Mouse (Mus musculus) lung, adult 2 months (tissue): ENCODE data around the gene Hand1. TPM values are rescaled to one million over a fixed set of nuclear protein-coding genes. Genes with fewer than 3 reads are reported as not detected.
A peak's percentile ranks its signal among the peaks of the same experiment; 100 is the strongest.
"Not testable (repeated sequence)": the region's sequence is repeated elsewhere in the genome, so short reads cannot be mapped to it uniquely, and the experiment has no call there.

Experiments
- DNase-seq: peaks from one replicate; pipeline ENCODE4 v3.0.0; 2022
- H3K4me1 ChIP-seq: fragments of 200-500 bp; 2 replicates; pipeline ENCODE4 v1.6.1; 2011; ENCODE audit warnings: low read length; ENCODE audit not compliant: control insufficient read depth, insufficient read depth
- H3K4me3 ChIP-seq: fragments of 200-500 bp; replicated peaks from 2 replicates; pipeline ENCODE3; 2011; ENCODE audit warnings: low read depth, mild to moderate bottlenecking, control low read depth, low read length; ENCODE audit errors: extremely low read depth
- CTCF ChIP-seq: fragments of 200-500 bp; IDR thresholded peaks from 2 replicates; pipeline ENCODE4 v1.5.1; 2011; ENCODE audit warnings: mild to moderate bottlenecking, low read length, control low read depth; ENCODE audit not compliant: insufficient read depth
- POLR2A ChIP-seq: fragments of 200-500 bp; IDR thresholded peaks from 2 replicates; pipeline ENCODE4 v1.6.1; 2011; ENCODE audit warnings: low read depth, mild to moderate bottlenecking, control low read depth, low read length, borderline replicate concordance; ENCODE audit errors: extremely low read depth
- WGBS: fragments of 180-500 bp; shearing (Covaris S2); methylation state at CpG from one replicate; pipeline ENCODE4 v1.1.7; 2018; 5-methylcytosine and 5-hydroxymethylcytosine counted together
- polyA plus RNA-seq: library from polyadenylated mRNA; depleted of rRNA; stranded (reverse); fragments of >200 nt; gene quantifications from 2 replicates; pipeline ENCODE4 v1.2.3, GENCODE M21; 2012

The Hand1 gene
- polyA plus RNA-seq, 1 experiment: not detected

- no peak for DNase-seq
- Histone ChIP-seq H3K4me3 (no peak overlapping the region), H3K4me1 (peaks cover 7% of the 10 kb centered on the region)
- TF ChIP-seq CTCF (no peak), POLR2A (no peak)
- 2% methylated on average over 41 of the region's 41 CpGs for WGBS
These were observed 5.3 kb downstream of the Hand1 start for GRCm38 (mm10) chr11:57827048-57827914.

DNA sequence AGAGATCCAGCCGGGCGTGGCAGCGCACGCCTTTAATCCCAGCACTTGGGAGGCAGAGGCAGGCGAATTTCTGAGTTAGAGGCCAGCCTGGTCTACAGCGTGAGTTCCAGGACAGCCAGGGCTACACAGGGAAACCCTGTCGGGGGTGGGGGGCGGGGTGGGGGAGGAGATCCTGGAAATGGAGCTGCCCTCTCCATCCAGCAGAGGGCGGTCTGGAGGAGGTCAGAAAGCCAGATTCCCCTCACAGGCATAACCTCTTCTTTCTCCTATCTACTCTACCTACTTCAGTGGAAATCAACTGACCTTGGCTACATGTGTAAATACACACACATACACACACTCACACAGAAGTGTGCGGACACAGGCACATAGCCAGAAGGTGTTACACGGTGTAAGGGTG, 7.4 kb downstream of the Hand1 start:
- not testable (repeated sequence) for DNase-seq, H3K4me1 ChIP-seq, H3K4me3 ChIP-seq
- WGBS: 43% methylated on average over 11 of the region's 11 CpGs
- TF ChIP-seq CTCF: peak; percentile 6; the same call in 1 of the 2 replicates

GRCm38 (mm10) chr11:57823714-57824113, 8.9 kb downstream of the Hand1 start:
- Histone ChIP-seq H3K4me1 (peaks cover 4% of the 10 kb centered on the region), H3K4me3 (no peak overlapping the region)
- TF ChIP-seq CTCF (no peak), POLR2A (no peak)
- no peak for DNase-seq
- WGBS: 75% methylated on average over 7 of the region's 7 CpGs

- not testable (repeated sequence) for DNase-seq, H3K4me1 ChIP-seq, H3K4me3 ChIP-seq
- WGBS: 97% methylated on average over 2 of the region's 2 CpGs
These were observed 9.5 kb downstream of the Hand1 start for GRCm38 (mm10) chr11:57823159-57823558.

GRCm38 (mm10) chr11:57819999-57820581, 12.5 kb downstream of the Hand1 start:
- TF ChIP-seq POLR2A (no peak), CTCF (peak; percentile 66)
- peak; percentile 75 for DNase-seq
- H3K4me3 ChIP-seq: no peak overlapping the region
- no peaks in the 10 kb centered on the region for H3K4me1 ChIP-seq
- 26% methylated on average over 9 of the region's 9 CpGs for WGBS

GRCm38 (mm10) chr11:57818189-57818588, 14.4 kb downstream of the Hand1 start:
- TF ChIP-seq CTCF (no peak), POLR2A (no peak)
- no peaks in the 10 kb centered on the region for H3K4me1 ChIP-seq
- no peak for DNase-seq
- H3K4me3 ChIP-seq: no peak overlapping the region
- 87% methylated on average over 4 of the region's 4 CpGs for WGBS

DNA sequence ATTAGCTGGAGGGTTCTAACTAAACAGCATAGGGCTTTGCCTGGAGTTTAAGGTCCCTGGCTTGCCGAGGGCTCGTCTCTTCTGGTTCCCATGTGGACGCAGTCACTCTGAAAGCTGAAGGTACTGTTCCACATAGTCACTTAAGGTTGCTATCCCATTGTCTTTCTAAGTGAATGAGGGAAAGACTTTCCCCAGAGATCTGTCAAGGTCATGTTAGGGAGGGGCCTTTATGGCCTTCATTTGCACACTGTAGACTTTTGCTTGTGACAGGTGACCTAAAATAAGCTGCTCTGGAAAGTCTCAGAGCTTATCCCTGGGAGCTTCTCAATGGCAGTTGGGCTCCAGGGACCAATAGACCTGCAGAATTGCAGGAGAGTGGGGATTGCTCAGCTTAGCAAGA, 19.0 kb downstream of the Hand1 start:
- no peak for DNase-seq
- TF ChIP-seq CTCF: no peak
- TF ChIP-seq POLR2A: no peak
- WGBS: 91% methylated on average over 3 of the region's 3 CpGs
- Histone ChIP-seq H3K4me3 (no peak overlapping the region), H3K4me1 (no peaks in the 10 kb centered on the region)

DNA sequence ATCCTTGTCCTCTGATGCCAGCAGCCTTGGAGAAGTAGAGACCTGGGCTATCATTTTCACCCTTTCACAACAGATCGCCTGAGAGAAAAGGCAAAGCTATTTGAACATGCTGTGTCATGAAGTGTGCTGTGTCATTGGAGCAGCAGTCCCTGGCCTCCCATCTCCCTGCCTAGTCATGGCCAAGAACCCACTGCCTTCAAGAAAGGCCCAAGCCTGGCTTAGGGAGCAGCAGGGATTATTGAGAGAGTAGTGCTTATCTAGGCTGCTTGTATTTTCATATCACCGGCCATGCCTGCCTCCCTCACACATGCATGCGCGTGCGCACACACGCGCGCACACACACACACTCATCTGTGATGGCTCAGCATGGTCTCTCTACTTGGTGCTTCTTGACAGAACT, 20.4 kb downstream of the Hand1 start:
- Histone ChIP-seq H3K4me1 (no peaks in the 10 kb centered on the region), H3K4me3 (no peak overlapping the region)
- no peak for TF ChIP-seq CTCF
- TF ChIP-seq POLR2A: no peak
- DNase-seq: no peak
- WGBS: 95% methylated on average over 8 of the region's 8 CpGs

- Histone ChIP-seq H3K4me1 (no peaks in the 10 kb centered on the region), H3K4me3 (no peak overlapping the region)
- DNase-seq: no peak
- WGBS: 87% methylated on average over 7 of the region's 7 CpGs
- TF ChIP-seq CTCF (no peak), POLR2A (no peak)
These were observed 21.6 kb downstream of the Hand1 start for GRCm38 (mm10) chr11:57811006-57811405.

DNA sequence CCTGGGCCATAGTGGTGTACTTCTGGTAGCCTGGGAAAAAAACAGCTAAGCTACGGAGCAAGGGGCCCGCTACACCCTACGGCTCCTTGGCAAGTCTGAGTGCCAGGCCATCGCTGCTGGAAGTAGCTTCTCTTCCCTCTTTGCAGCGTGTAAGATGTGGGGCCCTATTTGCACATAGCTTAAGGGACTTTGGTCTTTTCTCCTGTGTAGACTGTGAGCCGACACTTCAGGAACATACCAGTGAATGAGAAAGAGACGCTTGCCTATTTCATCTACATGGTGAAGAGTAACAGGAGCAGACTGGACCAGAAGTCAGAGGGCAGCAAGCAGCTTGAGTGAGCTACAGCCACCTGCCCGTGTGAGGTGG, 22.9 kb downstream of the Hand1 start:
- Histone ChIP-seq H3K4me3 (no peak overlapping the region), H3K4me1 (no peaks in the 10 kb centered on the region)
- 81% methylated on average over 8 of the region's 8 CpGs for WGBS
- TF ChIP-seq POLR2A: no peak
- no peak for TF ChIP-seq CTCF
- DNase-seq: no peak
